ENCODE assay signal across 14 mouse cellular contexts in genomic region chr3:115689920-115690319, GRCm38 (mm10). TPM values are rescaled to one million over a fixed set of nuclear protein-coding genes. Genes with fewer than 3 reads are reported as not detected.
DNase-seq lines count a peak whose midpoint lies in the region; ATAC-seq and TF ChIP-seq lines count a peak whose summit lies in the region.
"Had no signal": no experiment of that assay in that cellular context is flagged by ENCODE, and none has a peak within 500 bp of the region (broad histone marks: within the 10 kb centered on the region; RNA-seq: fewer than 3 reads in every experiment).

No protein-coding gene starts in this region.

- no peak for TF ChIP-seq RAD21 in CH12.LX (IDR thresholded peaks at IDR 0.05; ENCODE audit: low read depth, low read length)

- H3K4me3 ChIP-seq in gastrocnemius, adult 2 months, result no peak overlapping the region
- H3K4me3 ChIP-seq in kidney, embryonic 14.5 days (ENCODE audit: low read length), result no peak overlapping the region
- no peak overlapping the region for H3K4me3 ChIP-seq in CH12.LX (replicated peaks in 1 of 3; ENCODE audit: low read depth in 2 of 3, low read length in 2 of 3, poor library complexity in 1 of 3)
- no peak overlapping the region for H3K4me3 ChIP-seq in brown adipose tissue, adult 24 weeks (ENCODE audit: insufficient read depth, low read depth, low read length)
- H3K4me3 ChIP-seq: hindbrain, embryonic 15.5 days; layer of hippocampus, adult 2 months; limb, embryonic 15.5 days had no signal

- dilution Hi-C loops in CH12.LX (cut with MboI; ENCODE audit: extremely low pct_ligation_motif_present, extremely low pct_unique_long_range_greater_than_20kb, low sequenced_read_pairs), result no loop called here

- TF ChIP-seq POLR2A in CH12.LX (IDR thresholded peaks at IDR 0.05; ENCODE audit: low read depth, low read length), result no peak

- H3K9ac ChIP-seq in kidney, embryonic 14.5 days (ENCODE audit: low read depth, low read length), result no peak overlapping the region
- peak overlapping the region; percentile 63; the same call in 1 of the 2 replicates for H3K9ac ChIP-seq in CH12.LX (ENCODE audit: insufficient read depth, low read depth)
- H3K9ac ChIP-seq: hindbrain, embryonic 15.5 days; limb, embryonic 15.5 days had no signal

- H3K4me2 ChIP-seq in kidney, embryonic 14.5 days (replicated peaks; ENCODE audit: low read depth, low read length), result no peak overlapping the region
- H3K4me2 ChIP-seq in CH12.LX (ENCODE audit: insufficient read depth, low read depth, poor library complexity, severe bottlenecking), result peak overlapping the region; percentile 80; the same call in 1 of the 2 replicates
- H3K4me2 ChIP-seq: hindbrain, embryonic 15.5 days; limb, embryonic 15.5 days had no signal

- H3K36me3 ChIP-seq in kidney, embryonic 14.5 days (ENCODE audit: control insufficient read depth, insufficient read depth, low read length), result no peaks in the 10 kb centered on the region
- no peaks in the 10 kb centered on the region for H3K36me3 ChIP-seq in CH12.LX (replicated peaks in 1 of 2; ENCODE audit: control insufficient read depth in 1 of 2, insufficient read depth in 1 of 2, low read length in 1 of 2)
- H3K36me3 ChIP-seq: G1E; hindbrain, embryonic 15.5 days; limb, embryonic 15.5 days had no signal

- ATAC-seq in kidney, embryonic 14.5 days (ENCODE audit: low FRiP score, low TSS enrichment), result no peak

- H3K79me2 ChIP-seq in CH12.LX (replicated peaks; ENCODE audit: control insufficient read depth, extremely low read depth, insufficient read depth, poor library complexity, severe bottlenecking), result no peaks in the 10 kb centered on the region

- no peak for TF ChIP-seq EP300 in CH12.LX (IDR thresholded peaks at IDR 0.05; ENCODE audit: low read length)

- no peak for DNase-seq in gastrocnemius, adult 2 months
- no peak for DNase-seq in gastrocnemius, postnatal 4 days (ENCODE audit: low spot score in 2 of 2)
- DNase-seq in kidney, postnatal 36 days, result no peak
- no peak for DNase-seq in CH12.LX (ENCODE audit: extremely low read depth)
- DNase-seq in cerebellum, adult 11 months, result no peak
- no peak for DNase-seq in natural killer cell, adult 2 months (ENCODE audit: low spot score in 2 of 2)
- DNase-seq: cerebellum, adult 8-10 months; right cerebral cortex, adult 18-20 months had no signal

- H3K27ac ChIP-seq in gastrocnemius, adult 2 months, result peak overlapping the region; percentile 40; the same call in 1 of the 2 replicates
- peak overlapping the region; percentile 30; the same call in 1 of the 2 replicates for H3K27ac ChIP-seq in kidney, embryonic 14.5 days (ENCODE audit: low read depth, low read length)
- H3K27ac ChIP-seq in CH12.LX (ENCODE audit: insufficient read depth, low read depth), result no peak overlapping the region; the same call in 1 of the 2 replicates
- peak overlapping the region; percentile 57 for H3K27ac ChIP-seq in brown adipose tissue, adult 24 weeks (replicated peaks; ENCODE audit: low read depth, low read length)
- H3K27ac ChIP-seq: hindbrain, embryonic 15.5 days; layer of hippocampus, adult 2 months; limb, embryonic 15.5 days had no signal

- H3K27me3 ChIP-seq in kidney, embryonic 14.5 days (ENCODE audit: control insufficient read depth, insufficient read depth, low read length), result no peaks in the 10 kb centered on the region
- H3K27me3 ChIP-seq in CH12.LX (replicated peaks), result no peaks in the 10 kb centered on the region
- H3K27me3 ChIP-seq: hindbrain, embryonic 15.5 days; limb, embryonic 15.5 days had no signal

- TF ChIP-seq CTCF in gastrocnemius, adult 2 months (IDR thresholded peaks at IDR 0.05), result no peak
- TF ChIP-seq CTCF in CH12.LX (conservative IDR thresholded peaks at IDR 0.05 in 1 of 2, IDR thresholded peaks at IDR 0.05 in 1 of 2; ENCODE audit: low read depth in 2 of 2, low read length in 2 of 2), result no peak

- 93% methylated on average over 1 of the region's 1 CpGs for WGBS in kidney, embryonic 14.5 days

- H3K4me1 ChIP-seq in kidney, embryonic 14.5 days (ENCODE audit: control insufficient read depth, insufficient read depth, low read length), result no peaks in the 10 kb centered on the region
- peaks cover 20 to 59% of the 10 kb centered on the region in 2 experiments for H3K4me1 ChIP-seq in CH12.LX (ENCODE audit: control insufficient read depth in 1 of 2, insufficient read depth in 2 of 2)
- H3K4me1 ChIP-seq in brown adipose tissue, adult 24 weeks (ENCODE audit: control insufficient read depth, insufficient read depth, insufficient read length, low read length), result peaks cover 36% of the 10 kb centered on the region
- H3K4me1 ChIP-seq: hindbrain, embryonic 15.5 days; limb, embryonic 15.5 days had no signal

- in situ Hi-C loops in CH12.LX (cut with MboI; ENCODE audit: low pct_ligation_motif_present, low pct_unique_long_range_greater_than_20kb, low sequenced_read_pairs), result no loop called here

- no peaks in the 10 kb centered on the region for H3K9me3 ChIP-seq in kidney, embryonic 14.5 days (ENCODE audit: control insufficient read depth, low read length)
- no peaks in the 10 kb centered on the region for H3K9me3 ChIP-seq in CH12.LX (replicated peaks; ENCODE audit: low read length)
- H3K9me3 ChIP-seq: G1E; hindbrain, embryonic 15.5 days; limb, embryonic 15.5 days had no signal

- intact Hi-C loops in gastrocnemius, adult 2 months (cut with DNase I), result no loop called here

TF ChIP-seq in CH12.LX, 34 proteins besides CTCF, POLR2A, EP300 and RAD21:
- TF ChIP-seq UBTF (IDR thresholded peaks at IDR 0.05; ENCODE audit: low read depth, low read length), result no peak
- no peak for TF ChIP-seq NELFE (IDR thresholded peaks at IDR 0.05; ENCODE audit: low read depth, low read length)
- TF ChIP-seq USF1 (IDR thresholded peaks at IDR 0.05; ENCODE audit: low read depth, low read length), result no peak
- TF ChIP-seq RCOR1 (conservative IDR thresholded peaks at IDR 0.05; ENCODE audit: low read depth, low read length), result no peak
- no peak for TF ChIP-seq PAX5 (IDR thresholded peaks at IDR 0.05; ENCODE audit: low read length)
- TF ChIP-seq MXI1 (IDR thresholded peaks at IDR 0.05; ENCODE audit: low read depth, low read length), result no peak
- no peak for TF ChIP-seq ZNF384 (IDR thresholded peaks at IDR 0.05; ENCODE audit: low read depth, low read length)
- TF ChIP-seq KAT2A (IDR thresholded peaks at IDR 0.05; ENCODE audit: insufficient replicate concordance, low read length), result no peak
- TF ChIP-seq MEF2A (IDR thresholded peaks at IDR 0.05; ENCODE audit: borderline replicate concordance, low read depth, low read length), result no peak
- TF ChIP-seq E2F4 (IDR thresholded peaks at IDR 0.05; ENCODE audit: insufficient replicate concordance, low read depth, low read length), result no peak
- no peak for TF ChIP-seq MAX (IDR thresholded peaks at IDR 0.05; ENCODE audit: low read length)
- TF ChIP-seq CHD2 (IDR thresholded peaks at IDR 0.05; ENCODE audit: low read length), result no peak
- TF ChIP-seq ZKSCAN1 (IDR thresholded peaks at IDR 0.05; ENCODE audit: borderline replicate concordance, low read depth, low read length), result no peak
- TF ChIP-seq POLR2AphosphoS2 (IDR thresholded peaks at IDR 0.05; ENCODE audit: low read depth, low read length), result no peak
- TF ChIP-seq ZMIZ1 (IDR thresholded peaks at IDR 0.05; ENCODE audit: low read depth, low read length), result no peak
- TF ChIP-seq GABPA (IDR thresholded peaks at IDR 0.05; ENCODE audit: insufficient replicate concordance, low read depth, low read length), result no peak
- TF ChIP-seq NRF1 (IDR thresholded peaks at IDR 0.05; ENCODE audit: low read depth, low read length), result no peak
- no peak for TF ChIP-seq HCFC1 (IDR thresholded peaks at IDR 0.05; ENCODE audit: low read depth, low read length)
TF ChIP-seq in CH12.LX: peak in this region for 0.

RNA-seq across cellular contexts. Expression of gene S1pr1, which starts 25.0 kb away (rescaled TPM):
- total RNA-seq in gastrocnemius, adult 2 months (2021), result 10 to 100 TPM; 16.9 to 34.1 TPM
- 10 to 100 TPM; 25.4 to 26.6 TPM for total RNA-seq in gastrocnemius, postnatal 4 days (2021)
- polyA plus RNA-seq in kidney, embryonic 14.5 days (2014; fragmentation: Nextera tagmentation; extraction: Ambion mirVana), result 10.4 and 11.1 TPM in 2 replicates
- total RNA-seq in CH12.LX (2012; rRNA removed) (1.4 and 1.8 TPM in 2 replicates), CH12.LX (2014; rRNA removed) (4.1 and 4.6 TPM in 2 replicates)
- polyA plus RNA-seq in CH12.LX (2012; ENCODE audit: insufficient read length, low read depth), result 6.1 and 7.1 TPM in 2 replicates
- 23.1 and 29.4 TPM in 2 replicates for polyA plus RNA-seq in brown adipose tissue, adult 24 weeks (2012; ENCODE audit: insufficient read depth, insufficient read length, missing spikeins)
